Mouse (Mus musculus) stomach, postnatal 0 days (tissue): ENCODE results near the gene Ptprt. TPM values are rescaled to one million over a fixed set of nuclear protein-coding genes. Genes with fewer than 3 reads are reported as not detected.
A peak's percentile ranks its signal among the peaks of the same experiment; 100 is the strongest.

Source experiments
- ATAC-seq: fragments of 200-750 bp; cut with Nextera tagmentation; 2 replicates; pipeline ENCODE4 v1.8.0; 2017; ENCODE audit not compliant: low FRiP score, low TSS enrichment
- DNase-seq: peaks from one replicate; pipeline ENCODE4 v3.0.0-alpha.2; 2016; ENCODE audit warnings: low spot score
- H3K27ac ChIP-seq: fragments of 300-500 bp; sonication (generic); replicated peaks from 2 replicates; pipeline ENCODE4 v1.5.1; 2014; ENCODE audit warnings: mild to moderate bottlenecking, control low read depth
- H3K27me3 ChIP-seq: fragments of 300-500 bp; sonication (generic); 2 replicates; pipeline ENCODE4 v1.6.1; 2014; ENCODE audit warnings: low read length; ENCODE audit not compliant: control insufficient read depth, insufficient read depth
- H3K36me3 ChIP-seq: fragments of 300-500 bp; sonication (generic); 2 replicates; pipeline ENCODE4 v1.6.1; 2014; ENCODE audit warnings: low read length, mixed read lengths; ENCODE audit not compliant: control insufficient read depth, insufficient read depth
- H3K4me1 ChIP-seq: fragments of 300-500 bp; sonication (generic); replicated peaks from 2 replicates; pipeline ENCODE4 v1.6.1; 2014; ENCODE audit warnings: antibody characterized with exemption; ENCODE audit not compliant: control insufficient read depth, insufficient read depth
- H3K4me2 ChIP-seq: fragments of 300-500 bp; sonication (generic); replicated peaks from 2 replicates; pipeline ENCODE4 v1.6.1; 2014; ENCODE audit warnings: low read depth, mild to moderate bottlenecking, control low read depth, moderate library complexity
- H3K4me3 ChIP-seq: fragments of 300-500 bp; sonication (generic); 2 replicates; pipeline ENCODE4 v1.5.1; 2014; ENCODE audit warnings: low read depth, low read length, control low read depth
- H3K9ac ChIP-seq: fragments of 300-500 bp; sonication (generic); 2 replicates; pipeline ENCODE4 v1.6.1; 2014; ENCODE audit warnings: mild to moderate bottlenecking, low read length, control low read depth, mixed read lengths
- H3K9me3 ChIP-seq: fragments of 300-500 bp; sonication (generic); 2 replicates; pipeline ENCODE4 v1.6.1; 2016; ENCODE audit warnings: low read length; ENCODE audit not compliant: control insufficient read depth
- CTCF ChIP-seq: IDR thresholded peaks from 2 replicates; pipeline ENCODE4 v1.5.1; 2016; ENCODE audit warnings: antibody characterized with exemption, low read depth, mild to moderate bottlenecking, moderate library complexity
- EP300 ChIP-seq: optimal IDR thresholded peaks from 2 replicates; pipeline ENCODE3; 2016; ENCODE audit warnings: antibody characterized with exemption
- WGBS: fragments of 180-500 bp; shearing (Covaris S2); extraction: QIAGEN DNeasy Blood & Tissue Kit; methylation state at CpG from one replicate; pipeline ENCODE4 v1.1.7; 2014; 5-methylcytosine and 5-hydroxymethylcytosine counted together
- polyA plus RNA-seq: library from polyadenylated mRNA; unstranded; fragments of >200 nt; fragmentation: Nextera tagmentation; extraction: Ambion mirVana; gene quantifications from 2 replicates; pipeline ENCODE4 v1.2.1, GENCODE M21; 2015

Ptprt gene
- polyA plus RNA-seq, 1 experiment from 2014 or later: 0.89 TPM

GRCm38 (mm10) chr2:162436646-162437045 is 224.3 kb downstream of the Ptprt start:
- no peaks in the 10 kb centered on the region for H3K4me1 ChIP-seq
- WGBS: 94% methylated on average over 3 of the region's 3 CpGs
- ATAC-seq: no peak
- no peak overlapping the region for H3K27ac ChIP-seq
- H3K27me3 ChIP-seq: no peaks in the 10 kb centered on the region
- H3K9me3 ChIP-seq: no peaks in the 10 kb centered on the region
- H3K9ac ChIP-seq: no peak overlapping the region
- no peak overlapping the region for H3K4me2 ChIP-seq
- no peak overlapping the region for H3K4me3 ChIP-seq
- no peak for TF ChIP-seq EP300
- TF ChIP-seq CTCF: peak; percentile 55
- H3K36me3 ChIP-seq: no peaks in the 10 kb centered on the region
- DNase-seq: no peak

- no peak overlapping the region for H3K4me2 ChIP-seq
Observed at GRCm38 (mm10) chr2:162430171-162430570, 230.8 kb downstream of the Ptprt start.

DNA sequence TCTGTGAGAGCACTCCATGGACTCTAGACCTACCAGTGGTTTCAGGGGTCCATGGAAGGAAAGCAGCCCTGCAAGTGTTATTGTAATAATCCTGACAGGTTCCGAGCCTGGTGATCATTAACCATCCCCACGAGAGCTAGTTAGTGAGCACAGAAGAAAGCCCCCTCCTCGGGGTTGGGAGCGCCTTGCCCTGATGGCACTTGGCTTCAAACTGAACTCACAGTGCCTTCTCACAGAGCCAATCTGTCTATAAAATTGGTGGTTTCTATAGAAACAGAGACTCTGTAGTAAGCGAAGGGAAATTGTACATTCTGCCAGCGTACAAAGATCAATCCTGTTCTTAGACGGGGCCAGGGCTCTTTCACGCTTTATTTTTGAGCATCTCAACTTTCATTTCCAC is 234.8 kb downstream of the Ptprt start:
- Histone ChIP-seq H3K27ac (no peak overlapping the region), H3K4me3 (no peak overlapping the region), H3K36me3 (no peaks in the 10 kb centered on the region), H3K9me3 (no peaks in the 10 kb centered on the region), H3K4me2 (no peak overlapping the region), H3K27me3 (no peaks in the 10 kb centered on the region), H3K4me1 (no peaks in the 10 kb centered on the region), H3K9ac (no peak overlapping the region)
- TF ChIP-seq CTCF: no peak
- no peak for TF ChIP-seq EP300
- 77% methylated on average over 8 of the region's 8 CpGs for WGBS
- no peak for DNase-seq
- ATAC-seq: no peak

More at GRCm38 (mm10) chr2:162430171-162430570, 230.8 kb downstream of the Ptprt start:
- Histone ChIP-seq H3K9ac (no peak overlapping the region), H3K27ac (no peak overlapping the region), H3K4me1 (no peaks in the 10 kb centered on the region), H3K4me3 (no peak overlapping the region), H3K27me3 (no peaks in the 10 kb centered on the region), H3K9me3 (no peaks in the 10 kb centered on the region), H3K36me3 (no peaks in the 10 kb centered on the region)
- TF ChIP-seq EP300: no peak
- TF ChIP-seq CTCF: no peak
- peak; percentile 17 for DNase-seq
- WGBS: 23% methylated on average over 7 of the region's 7 CpGs
- ATAC-seq: peak; percentile 66

GRCm38 (mm10) chr2:162418181-162418580 is 242.8 kb downstream of the Ptprt start:
- ATAC-seq (no peak), DNase-seq (no peak)
- Histone ChIP-seq H3K4me3 (no peak overlapping the region), H3K27ac (no peak overlapping the region), H3K9ac (no peak overlapping the region), H3K4me1 (no peaks in the 10 kb centered on the region), H3K27me3 (no peaks in the 10 kb centered on the region), H3K4me2 (no peak overlapping the region), H3K9me3 (no peaks in the 10 kb centered on the region), H3K36me3 (no peaks in the 10 kb centered on the region)
- WGBS: 62% methylated on average over 3 of the region's 3 CpGs
- no peak for TF ChIP-seq CTCF
- TF ChIP-seq EP300: no peak

DNA sequence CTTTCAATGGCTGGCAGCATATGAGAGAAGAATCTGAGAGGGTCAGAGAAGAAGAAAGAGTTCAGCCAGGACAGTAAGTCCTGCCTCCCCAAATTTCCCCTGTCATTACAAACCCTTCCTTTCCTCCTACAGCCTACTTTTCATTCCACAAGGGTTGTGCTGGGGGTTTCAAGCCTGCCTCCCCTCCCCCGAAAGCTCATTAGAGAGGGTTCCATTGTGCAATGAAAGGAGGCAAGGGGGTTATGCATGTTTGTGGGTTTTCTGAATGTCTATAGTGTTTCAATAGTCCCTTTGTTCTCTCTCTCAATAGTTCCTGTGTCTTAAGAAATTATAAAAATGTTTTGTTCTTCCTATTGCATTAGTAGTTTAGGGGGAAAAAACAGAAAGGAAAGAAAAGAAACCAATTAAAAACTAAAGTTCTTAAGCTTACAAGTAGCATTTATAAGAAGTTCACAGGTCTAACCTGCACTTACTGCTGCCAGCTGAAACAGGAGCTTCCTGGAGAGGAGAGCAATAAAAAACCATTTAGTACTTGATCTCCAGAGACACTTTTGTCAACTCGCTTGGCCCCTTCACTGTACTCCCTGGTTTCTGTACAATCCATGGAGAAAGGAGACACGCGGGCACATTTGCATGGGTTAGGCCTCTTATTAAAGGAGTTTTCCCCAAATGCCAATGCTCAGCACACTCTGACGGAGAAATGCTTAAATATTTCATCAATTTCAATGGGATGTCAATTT is 247.7 kb downstream of the Ptprt start:
- no peaks in the 10 kb centered on the region for H3K27me3 ChIP-seq
- H3K9ac ChIP-seq: no peak overlapping the region
- no peak overlapping the region for H3K27ac ChIP-seq
- H3K36me3 ChIP-seq: no peaks in the 10 kb centered on the region
- no peak overlapping the region for H3K4me3 ChIP-seq
- no peak overlapping the region for H3K4me2 ChIP-seq
- H3K9me3 ChIP-seq: no peaks in the 10 kb centered on the region
- TF ChIP-seq CTCF: no peak
- TF ChIP-seq EP300: no peak
- ATAC-seq: no peak
- no peak for DNase-seq
- WGBS: 82% methylated on average over 5 of the region's 5 CpGs
- no peaks in the 10 kb centered on the region for H3K4me1 ChIP-seq

GRCm38 (mm10) chr2:162411014-162411413 is 249.9 kb downstream of the Ptprt start:
- H3K9me3 ChIP-seq: no peaks in the 10 kb centered on the region
- no peaks in the 10 kb centered on the region for H3K27me3 ChIP-seq
- DNase-seq (no peak), ATAC-seq (no peak)
- H3K9ac ChIP-seq: no peak overlapping the region
- H3K4me2 ChIP-seq: no peak overlapping the region
- H3K36me3 ChIP-seq: no peaks in the 10 kb centered on the region
- TF ChIP-seq EP300 (no peak), CTCF (no peak)
- no peak overlapping the region for H3K4me3 ChIP-seq
- H3K27ac ChIP-seq: no peak overlapping the region
- H3K4me1 ChIP-seq: no peaks in the 10 kb centered on the region
- 67% methylated on average over 4 of the region's 4 CpGs for WGBS
